Mouse (Mus musculus): ENCODE data around the gene Cdk15.
A peak's percentile ranks its signal among the peaks of the same experiment; 100 is the strongest.

The Cdk15 gene

DNA sequence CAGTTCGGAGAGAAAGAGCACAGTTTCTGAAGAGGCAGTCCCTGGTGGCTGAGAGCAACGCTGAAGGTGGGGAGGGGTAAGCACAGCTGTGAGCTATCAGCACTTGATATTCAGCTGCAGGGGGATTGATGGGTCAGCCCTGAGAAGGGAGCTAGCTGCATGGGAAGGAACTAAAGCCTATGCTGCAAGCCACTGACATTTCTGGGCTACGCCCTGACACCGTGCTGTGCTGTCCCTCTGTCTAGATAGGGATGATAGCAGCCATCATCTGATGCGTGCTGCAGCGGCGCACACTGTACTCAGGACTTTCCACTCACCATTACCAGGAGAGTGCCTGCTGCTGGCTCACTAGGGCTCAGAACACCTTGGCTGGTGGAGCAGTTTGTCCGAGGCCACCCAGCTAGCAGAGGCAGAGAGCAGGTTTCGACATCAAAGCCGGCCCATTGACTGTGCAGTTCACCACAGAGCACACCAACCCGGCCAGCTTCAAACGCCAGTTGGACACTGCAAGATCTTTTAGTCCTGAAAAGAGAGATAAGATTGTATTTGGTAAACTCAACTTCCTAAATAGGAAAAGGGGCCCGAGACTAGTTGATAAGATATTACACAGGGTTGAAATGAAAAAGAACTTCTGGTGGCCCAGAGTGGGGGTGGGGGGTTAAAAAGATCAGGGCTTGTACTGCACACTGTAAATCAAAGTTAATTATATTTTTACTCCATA lies 111.4 kb downstream of the Cdk15 start:
- no peak for DNase-seq (ENCODE audit: extremely low read depth, insufficient read length, low spot score)

DNA sequence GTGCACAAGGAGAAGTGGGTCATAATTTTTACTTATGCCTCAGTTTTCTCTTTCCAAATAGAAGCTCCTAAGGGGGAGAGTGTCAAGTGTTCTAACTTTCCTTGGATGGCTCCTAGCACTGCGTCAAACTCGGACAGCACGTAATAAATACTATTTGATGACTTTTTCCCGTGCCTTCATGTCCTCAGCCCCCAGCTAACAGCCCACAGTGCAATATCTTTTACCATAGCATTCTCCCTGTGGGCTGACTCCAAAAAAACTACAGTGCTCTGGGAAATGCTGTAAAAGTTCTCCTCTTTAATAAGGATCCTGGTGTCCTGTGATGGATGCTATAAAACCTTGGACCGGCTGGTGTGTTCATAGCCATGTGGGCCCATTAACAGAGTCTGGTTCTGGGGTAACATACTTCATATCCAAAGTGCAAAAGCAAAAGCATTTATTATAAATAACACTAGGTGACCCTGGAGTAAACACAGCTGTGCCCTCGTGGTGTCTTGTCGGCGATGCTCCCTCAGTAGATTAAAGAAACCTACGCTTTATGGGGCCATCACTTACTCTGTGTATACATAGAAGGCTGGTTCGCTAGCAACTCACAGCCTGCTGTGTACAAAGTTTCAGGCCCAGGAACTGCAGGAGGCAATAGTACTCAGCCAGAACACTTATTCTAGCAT lies 112.1 kb downstream of the Cdk15 start:
- no peak for DNase-seq (ENCODE audit: extremely low read depth, insufficient read length, low spot score)

DNA sequence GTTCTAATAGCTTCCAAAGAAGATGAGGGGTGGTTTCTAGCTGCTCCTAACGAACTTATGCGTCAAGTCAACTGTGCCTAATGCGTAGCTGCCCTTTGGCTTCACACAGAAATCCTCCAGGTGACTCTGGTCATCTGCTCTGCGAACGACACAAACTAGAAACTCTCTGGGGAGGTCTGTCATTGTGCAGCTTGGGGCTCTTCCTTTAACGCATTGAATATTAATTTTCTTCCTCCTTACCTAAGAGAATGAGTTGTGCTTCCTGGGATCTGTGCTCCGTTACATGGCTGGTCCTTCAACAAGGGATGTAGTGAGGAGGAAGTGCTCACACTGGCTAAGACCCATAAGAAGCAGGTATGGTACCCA lies 112.6 kb downstream of the Cdk15 start:
- no peak for DNase-seq (ENCODE audit: extremely low read depth, insufficient read length, low spot score)

DNA sequence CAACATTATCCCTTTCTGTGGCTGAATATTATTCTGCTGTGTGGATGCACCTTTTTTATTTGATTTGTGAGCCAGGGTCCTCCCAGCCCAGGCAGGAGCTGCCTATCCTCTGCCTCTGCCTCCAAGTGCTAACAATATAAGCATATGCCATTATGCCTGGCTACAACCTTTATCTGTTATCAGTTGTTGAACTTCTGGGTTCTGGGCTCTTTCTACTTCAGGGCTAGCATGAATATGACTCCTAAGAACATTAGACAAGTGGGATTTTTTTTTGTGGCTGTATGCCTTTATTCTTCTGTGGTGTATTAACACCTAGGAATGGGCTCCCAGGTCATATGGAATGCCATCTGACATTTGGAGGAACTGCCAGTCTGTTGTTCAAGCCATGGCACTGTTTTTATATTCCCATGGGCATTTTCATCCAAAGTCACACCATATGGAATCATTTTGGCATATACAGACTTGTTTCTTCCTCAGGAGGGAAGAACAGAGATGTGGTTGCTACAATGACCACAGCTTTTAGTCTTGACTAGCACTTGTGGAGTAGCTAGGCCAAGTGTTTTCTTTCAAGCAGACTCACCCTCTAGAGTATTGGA lies 113.7 kb downstream of the Cdk15 start:
- no peak for DNase-seq (ENCODE audit: extremely low read depth, insufficient read length, low spot score)

DNA sequence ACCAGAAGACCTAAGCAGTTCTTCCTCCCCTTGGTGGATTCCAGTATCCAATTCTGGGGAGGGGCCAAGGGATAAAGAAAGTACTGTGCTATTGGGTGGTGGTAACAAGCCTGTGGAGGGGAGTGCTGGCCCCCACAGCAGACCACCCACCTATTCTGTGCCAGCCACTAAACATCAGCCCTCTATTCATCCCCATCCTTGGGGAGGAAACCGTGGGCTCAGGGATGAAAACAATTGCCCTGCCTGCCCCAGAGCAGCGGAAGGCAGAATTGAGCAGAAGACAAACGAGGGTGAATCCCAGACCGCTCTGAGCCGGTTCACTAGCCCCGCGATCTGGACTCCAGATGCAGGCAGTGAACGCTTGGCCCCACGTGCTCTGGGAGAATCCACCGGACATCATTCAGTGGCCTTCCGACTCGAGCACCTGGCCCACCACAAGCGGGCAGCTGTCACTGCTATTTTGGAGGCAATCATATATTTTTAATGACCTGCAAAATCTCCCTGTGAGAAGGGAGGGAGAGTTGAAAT lies 119.4 kb downstream of the Cdk15 start:
- DNase-seq (ENCODE audit: extremely low read depth, insufficient read length, low spot score), result no peak

DNA sequence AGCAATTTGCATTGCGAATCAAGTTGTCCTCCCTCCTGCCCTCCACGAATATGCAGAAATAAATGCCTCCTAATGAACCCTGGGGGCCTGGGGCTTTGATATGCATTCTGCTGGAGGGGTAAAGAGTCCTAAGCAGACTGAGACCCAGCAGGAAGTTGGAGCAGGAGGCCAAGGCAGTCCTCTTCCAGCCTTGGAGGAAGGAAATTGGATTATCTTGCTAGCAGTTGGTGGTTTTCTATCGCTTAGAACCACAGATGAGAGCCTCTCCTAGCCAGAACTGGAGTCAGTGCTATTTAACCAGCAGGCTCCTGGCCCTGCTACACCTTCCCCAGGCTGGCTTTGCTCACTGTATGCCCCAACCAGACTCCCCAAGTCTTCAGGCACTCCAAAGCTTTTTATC lies 119.9 kb downstream of the Cdk15 start:
- DNase-seq (ENCODE audit: extremely low read depth, insufficient read length, low spot score), result no peak

DNA sequence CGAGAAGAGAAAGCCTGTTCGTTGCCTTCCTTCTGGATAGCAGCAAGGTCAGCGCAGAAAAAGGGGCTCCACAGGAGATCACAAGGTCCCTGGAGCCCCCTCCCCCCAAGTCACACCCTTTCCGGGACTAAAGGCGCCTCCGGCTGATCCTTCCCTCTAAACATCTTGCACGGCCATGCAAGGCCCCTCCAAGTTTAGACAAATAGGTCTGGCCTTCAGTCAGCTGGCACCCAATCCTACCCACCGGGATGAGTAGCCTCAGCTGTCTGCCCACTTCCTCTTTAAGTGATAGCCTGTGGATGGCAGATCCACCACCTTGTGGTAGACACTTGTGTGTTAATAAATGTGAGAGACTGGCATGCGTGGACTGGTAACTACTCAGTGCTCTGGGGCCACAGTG lies 120.6 kb downstream of the Cdk15 start:
- no peak for DNase-seq (ENCODE audit: extremely low read depth, insufficient read length, low spot score)

DNA sequence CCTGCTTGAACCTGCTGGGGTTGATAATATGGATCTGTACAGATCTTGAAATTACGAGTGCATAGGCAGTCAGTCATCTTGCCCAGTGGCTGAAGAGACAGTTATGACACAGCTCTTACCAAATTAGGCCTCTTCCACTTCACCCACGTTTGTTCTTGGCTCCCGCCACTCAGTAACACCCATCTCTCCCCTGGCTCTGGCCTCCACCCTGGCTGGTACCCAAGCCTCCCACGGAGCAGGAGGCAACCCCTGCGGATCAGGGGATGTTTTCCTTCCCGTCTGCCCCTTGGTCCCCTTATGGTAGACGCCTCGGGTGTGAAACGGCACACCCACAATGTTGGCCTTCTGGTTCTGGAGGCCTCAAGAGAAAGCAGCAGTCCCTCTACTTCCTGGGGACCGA lies 124.2 kb downstream of the Cdk15 start:
- DNase-seq (ENCODE audit: extremely low read depth, insufficient read length, low spot score), result peak; percentile 15

DNA sequence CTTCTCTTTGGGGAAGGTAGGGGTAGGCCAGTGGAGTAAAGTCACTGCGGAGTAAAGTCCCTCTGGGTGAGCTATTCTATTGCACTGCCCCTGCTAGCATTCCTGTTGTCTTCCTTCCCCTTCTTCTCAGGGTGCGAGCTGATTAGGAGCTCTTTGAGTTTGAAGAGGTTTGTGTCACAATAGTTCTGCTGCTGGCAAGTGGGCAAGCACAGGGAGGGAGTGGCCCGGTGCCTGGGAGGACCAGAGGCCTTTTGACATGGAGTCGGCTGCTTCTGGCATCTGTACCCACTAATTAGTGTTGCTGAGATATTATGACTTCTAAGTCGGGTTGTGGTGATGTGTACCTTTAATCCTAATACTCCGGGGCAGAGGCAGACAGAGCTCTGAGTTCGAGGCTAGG lies 124.8 kb downstream of the Cdk15 start:
- no peak for DNase-seq (ENCODE audit: extremely low read depth, insufficient read length, low spot score)

DNA sequence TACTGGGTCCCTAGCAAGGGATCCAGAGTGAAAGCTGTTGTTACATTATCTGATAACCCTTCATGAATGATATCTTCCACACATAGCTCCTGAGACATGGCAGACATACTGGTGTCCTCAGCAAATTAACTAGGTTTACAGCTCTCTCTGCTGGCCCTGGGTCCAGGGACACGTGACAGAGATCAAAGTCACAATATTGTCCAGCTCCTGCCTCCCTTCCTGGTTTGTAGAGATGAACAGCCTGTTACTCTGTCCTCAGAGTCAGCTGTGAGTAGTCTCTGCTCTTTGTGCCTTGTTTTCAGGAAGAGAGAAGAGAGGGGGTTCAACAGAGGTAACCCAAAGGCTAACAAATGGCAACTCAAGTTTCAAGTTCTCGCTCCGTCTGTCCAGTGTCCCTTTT lies 125.8 kb downstream of the Cdk15 start:
- DNase-seq (ENCODE audit: extremely low read depth, insufficient read length, low spot score), result no peak

DNA sequence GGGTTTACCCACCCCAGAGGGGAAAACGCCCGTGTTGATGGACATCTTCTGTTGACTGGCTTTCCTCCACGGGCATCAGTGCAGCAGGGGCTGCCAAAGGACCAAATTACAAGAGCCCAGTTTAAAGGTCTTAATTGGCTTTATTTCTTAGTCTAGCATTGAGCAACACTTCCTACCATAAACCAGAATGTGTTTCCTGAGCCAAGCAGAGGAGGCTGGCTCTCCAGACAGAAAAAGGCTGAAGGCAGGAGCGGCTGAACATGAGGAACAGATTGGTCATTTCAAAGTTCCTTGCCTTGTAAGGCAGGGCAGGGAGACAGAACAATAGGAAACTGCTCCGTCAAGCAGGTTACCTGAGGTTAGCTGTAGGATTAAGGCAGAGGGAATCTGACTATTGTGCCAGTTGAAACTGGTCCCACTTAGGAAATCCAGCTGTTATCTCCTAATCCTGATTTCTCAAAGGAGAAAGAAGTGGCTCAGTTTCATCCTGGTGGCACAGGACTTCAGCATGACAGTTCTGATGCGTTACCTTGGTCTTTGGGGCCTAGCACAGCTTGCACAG lies 126.4 kb downstream of the Cdk15 start:
- no peak for DNase-seq (ENCODE audit: extremely low read depth, insufficient read length, low spot score)

DNA sequence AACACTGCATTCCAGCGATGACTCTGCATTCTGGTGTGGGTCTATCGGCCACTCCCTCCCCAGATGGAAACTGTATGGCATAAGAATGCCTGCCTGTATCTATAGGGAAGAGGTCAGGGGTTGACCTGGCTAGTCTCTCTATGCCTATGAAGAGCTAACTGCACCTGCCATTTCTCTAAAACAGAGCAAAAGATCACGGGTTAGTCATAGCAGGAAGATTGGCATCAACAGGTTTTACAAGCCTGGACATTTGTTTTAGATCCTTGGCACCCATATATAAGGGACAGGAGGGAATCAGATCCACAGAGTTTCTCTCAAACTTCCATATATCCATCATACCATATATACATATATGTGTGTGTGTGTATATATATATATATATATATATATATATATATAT lies 127.7 kb downstream of the Cdk15 start:
- DNase-seq (ENCODE audit: extremely low read depth, insufficient read length, low spot score), result no peak

DNA sequence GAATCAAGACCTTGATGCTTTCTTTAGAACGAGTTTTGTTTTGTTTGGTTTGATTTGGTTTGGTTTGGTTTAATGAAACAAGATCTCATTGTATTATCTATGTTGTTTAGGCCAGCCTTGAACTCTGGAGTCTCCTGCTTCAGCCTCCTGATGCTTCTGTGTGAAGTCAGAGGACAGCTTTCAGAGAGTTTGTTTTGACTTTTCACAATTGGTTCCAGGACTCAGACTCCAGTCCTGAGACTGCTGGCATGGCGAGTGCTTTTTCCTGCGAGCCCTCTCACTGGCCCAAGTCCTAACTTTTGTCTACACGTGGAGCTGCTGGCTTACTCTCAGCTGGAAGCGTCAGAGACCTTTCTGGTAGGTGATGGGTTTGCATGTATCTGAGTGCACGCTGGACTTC lies 128.9 kb downstream of the Cdk15 start:
- no peak for DNase-seq (ENCODE audit: extremely low read depth, insufficient read length, low spot score)

DNA sequence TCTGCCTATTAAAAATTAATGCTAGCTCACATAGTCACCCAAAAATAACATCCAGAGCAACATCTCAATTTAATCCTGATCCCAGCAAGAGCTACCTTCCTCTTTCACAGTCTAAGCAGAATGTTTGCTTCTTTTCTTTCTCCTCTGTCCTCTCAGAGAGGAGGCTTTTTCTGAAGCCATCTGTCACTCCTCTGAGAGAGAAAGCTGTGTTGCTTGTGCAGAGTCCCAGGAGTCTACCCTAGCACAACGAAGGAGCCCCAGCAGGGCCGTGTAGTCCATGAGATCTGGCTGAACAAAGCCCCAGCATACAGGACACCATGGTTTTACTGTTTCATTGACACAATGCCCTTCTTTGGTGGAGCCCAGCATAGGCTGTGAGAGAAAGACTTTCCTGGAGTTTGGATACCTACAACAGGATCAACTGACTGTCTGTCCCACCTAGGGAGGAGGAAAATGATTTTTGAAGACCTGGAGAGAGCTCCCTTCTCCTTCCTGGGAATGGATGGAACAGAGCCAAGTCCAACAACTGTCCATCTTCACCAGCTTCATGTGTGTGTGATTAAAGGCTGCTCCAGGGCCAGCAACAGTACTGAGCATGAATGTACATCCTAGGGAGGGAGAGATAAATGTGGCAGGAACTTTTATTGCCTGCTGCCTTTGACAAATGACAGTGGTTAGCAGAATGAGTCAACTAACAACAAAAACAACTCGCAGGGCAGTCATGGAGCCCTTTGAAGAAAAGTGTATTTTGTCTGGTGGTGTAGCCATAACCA lies 131.0 kb downstream of the Cdk15 start:
- DNase-seq (ENCODE audit: extremely low read depth, insufficient read length, low spot score), result no peak

DNA sequence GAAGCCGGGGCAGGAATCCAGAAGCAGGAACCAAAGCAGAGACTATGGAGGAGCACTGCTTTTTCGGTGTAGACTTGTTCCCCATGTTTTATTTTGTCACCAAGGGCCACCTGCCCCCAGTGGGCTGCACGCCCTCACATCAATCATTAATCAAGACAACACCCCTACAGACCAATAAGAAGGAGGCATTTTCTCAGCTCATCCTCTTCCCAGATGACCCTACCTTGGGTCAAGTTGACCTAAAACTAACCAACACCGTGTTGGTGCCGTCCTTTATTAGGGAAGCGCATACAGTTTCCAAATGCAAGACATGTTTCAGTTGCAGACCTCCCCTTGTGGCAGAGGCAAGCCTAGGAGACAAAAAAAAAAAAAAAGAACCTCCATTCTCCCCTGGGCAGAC lies 132.5 kb downstream of the Cdk15 start:
- DNase-seq (ENCODE audit: extremely low read depth, insufficient read length, low spot score), result no peak

DNA sequence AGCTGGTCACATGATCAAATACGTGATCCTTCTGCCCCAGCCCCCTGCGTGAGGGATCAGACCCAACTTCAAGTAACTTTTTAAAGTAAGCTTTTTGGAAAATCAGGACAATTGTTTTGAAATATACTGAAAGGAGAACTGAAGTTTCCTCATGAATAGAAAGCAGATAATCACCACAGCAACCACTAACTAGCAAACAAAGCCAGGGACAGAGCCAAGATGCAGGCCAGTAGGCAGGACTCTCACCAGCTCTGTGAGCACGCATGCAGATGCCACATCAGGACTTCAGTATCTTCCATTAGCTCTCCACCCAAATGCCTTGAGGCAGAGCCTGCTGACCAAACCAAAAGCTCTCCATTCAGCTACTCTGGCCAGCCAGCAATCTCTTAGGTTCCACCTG lies 135.0 kb downstream of the Cdk15 start:
- no peak for DNase-seq (ENCODE audit: extremely low read depth, insufficient read length, low spot score)

DNA sequence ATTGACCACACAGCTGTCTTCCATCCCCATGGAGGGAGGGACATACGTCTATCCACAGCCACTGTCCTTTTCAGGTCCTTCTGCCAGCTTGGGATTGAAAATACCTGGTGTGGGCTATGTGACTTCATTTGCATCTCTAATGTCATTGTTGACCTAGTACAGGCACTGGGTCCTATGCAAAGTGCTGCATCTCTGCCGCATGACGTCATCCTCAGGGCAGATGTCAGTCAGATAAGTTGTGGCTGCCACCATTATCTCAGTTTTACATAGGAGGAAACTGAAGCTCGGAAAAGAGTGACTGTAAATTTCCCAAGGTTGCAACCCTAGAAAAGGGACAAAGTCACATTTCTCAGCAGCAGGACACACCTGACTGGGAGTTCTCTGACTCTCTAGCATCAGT lies 137.4 kb downstream of the Cdk15 start:
- DNase-seq (ENCODE audit: extremely low read depth, insufficient read length, low spot score), result no peak

DNA sequence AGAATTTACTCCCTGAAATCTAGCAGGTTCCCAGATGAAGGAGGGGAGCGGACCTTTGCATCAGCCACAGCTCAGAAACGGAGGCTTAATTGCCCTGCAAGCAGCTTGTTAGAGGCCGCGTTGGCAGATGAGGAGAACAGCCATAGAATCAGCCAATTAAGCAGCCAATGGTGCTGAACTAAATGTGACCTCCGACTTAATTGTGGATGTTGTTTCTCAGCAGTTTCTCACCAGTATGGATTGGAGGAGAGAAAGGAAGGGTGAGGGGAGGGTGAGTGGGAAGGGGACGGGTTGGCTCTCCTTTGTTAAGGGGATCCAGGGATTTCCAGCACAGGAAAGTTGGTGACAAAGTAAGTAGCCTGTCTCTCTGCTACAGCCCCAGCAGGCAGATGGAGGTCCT lies 137.9 kb downstream of the Cdk15 start:
- no peak for DNase-seq (ENCODE audit: extremely low read depth, insufficient read length, low spot score)

DNA sequence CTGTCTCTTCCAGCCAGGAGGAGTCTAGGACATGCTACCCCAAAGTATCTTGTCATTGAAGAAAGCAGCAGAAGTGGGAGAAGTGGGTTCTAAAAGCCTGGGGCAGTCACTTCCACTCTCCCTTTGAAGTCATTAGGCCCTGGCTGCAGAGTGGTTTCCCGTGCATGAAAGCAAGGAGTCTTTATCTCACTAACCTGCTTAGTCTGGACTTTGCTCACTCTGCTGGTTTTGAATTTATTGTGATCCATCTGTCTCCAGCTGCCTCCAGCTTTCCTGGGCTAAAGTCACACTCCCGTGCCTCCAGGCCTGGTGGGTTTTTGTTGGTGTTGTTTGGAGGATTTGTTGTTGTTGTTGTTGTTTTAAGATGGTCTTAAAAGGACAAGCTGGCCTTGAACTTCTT lies 139.3 kb downstream of the Cdk15 start:
- DNase-seq (ENCODE audit: extremely low read depth, insufficient read length, low spot score), result no peak

DNA sequence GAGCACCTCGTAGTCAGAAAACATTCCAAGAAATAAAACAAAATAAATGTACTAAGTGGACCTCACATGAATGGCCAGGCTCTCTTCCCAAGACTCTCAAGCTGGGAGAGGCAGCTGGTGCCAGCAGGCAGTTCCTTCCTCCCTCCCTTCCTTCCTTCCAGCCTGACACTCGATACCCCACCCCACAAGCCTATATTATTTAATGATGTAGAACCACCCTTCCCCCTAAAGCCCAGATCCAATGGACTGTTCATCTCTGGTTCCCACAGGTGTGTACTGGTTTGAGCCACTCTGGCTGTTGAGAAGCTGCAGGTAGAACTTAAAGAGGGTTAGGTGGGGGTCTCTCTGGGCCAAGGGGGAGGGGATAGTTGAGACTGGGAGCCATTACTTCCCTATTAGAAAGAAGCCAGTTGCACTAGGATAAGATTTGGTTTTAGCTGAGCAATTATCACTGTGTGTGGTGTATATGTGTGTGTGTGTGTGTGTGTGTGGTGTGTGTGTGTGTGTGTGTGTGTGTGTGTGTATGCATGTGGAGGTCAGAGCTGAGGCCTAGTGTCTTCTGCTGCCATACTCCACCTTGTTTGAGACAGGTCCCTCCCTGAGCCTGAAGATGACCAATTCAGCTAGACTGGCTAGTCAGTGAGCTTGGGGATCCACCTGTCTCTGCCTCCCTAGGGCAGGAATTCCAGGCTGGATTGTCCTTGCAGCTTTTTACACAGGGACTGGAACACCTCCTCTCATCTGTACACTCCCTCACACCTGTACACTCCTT lies 143.0 kb downstream of the Cdk15 start:
- no peak for DNase-seq (ENCODE audit: extremely low read depth, insufficient read length, low spot score)

Data from 3134 (cell line).